Comparison of ENCODE assay signal across 46 mouse cellular contexts in genomic region chr3:67434011-67434410, GRCm38 (mm10). TPM values are rescaled to one million over a fixed set of nuclear protein-coding genes. Genes with fewer than 3 reads are reported as not detected.
"Had no signal": no experiment of that assay in that cellular context is flagged by ENCODE, and none has a peak within 500 bp of the region (broad histone marks: within the 10 kb centered on the region; RNA-seq: fewer than 3 reads in every experiment).

No protein-coding gene starts in this region.

- H3K4me3 ChIP-seq: limb, embryonic 10.5 days; limb, embryonic 12.5 days; limb, embryonic 13.5 days; limb, embryonic 15.5 days; liver, embryonic 13.5 days; liver, embryonic 15.5 days; lung, embryonic 15.5 days; megakaryocyte, embryonic 14.5 days; midbrain, embryonic 10.5 days; midbrain, embryonic 12.5 days; midbrain, embryonic 13.5 days; midbrain, embryonic 15.5 days; myocyte; neural tube, embryonic 12.5 days had no signal

- H3K27ac ChIP-seq: limb, embryonic 10.5 days; limb, embryonic 12.5 days; limb, embryonic 13.5 days; limb, embryonic 15.5 days; liver, embryonic 13.5 days; liver, embryonic 14.5 days; liver, embryonic 15.5 days; lung, embryonic 15.5 days; macrophage; midbrain, embryonic 10.5 days; midbrain, embryonic 12.5 days; midbrain, embryonic 13.5 days; midbrain, embryonic 15.5 days; neural tube, embryonic 12.5 days had no signal

- H3K27me3 ChIP-seq: limb, embryonic 12.5 days; limb, embryonic 13.5 days; limb, embryonic 15.5 days; liver, embryonic 13.5 days; liver, embryonic 15.5 days; lung, embryonic 15.5 days; megakaryocyte, embryonic 14.5 days; midbrain, embryonic 12.5 days; midbrain, embryonic 13.5 days; midbrain, embryonic 15.5 days; neural tube, embryonic 12.5 days had no signal

- H3K4me2 ChIP-seq: limb, embryonic 12.5 days; limb, embryonic 13.5 days; limb, embryonic 15.5 days; liver, embryonic 11.5 days; liver, embryonic 13.5 days; liver, embryonic 15.5 days; lung, embryonic 14.5 days; lung, embryonic 15.5 days; midbrain, embryonic 11.5 days; midbrain, embryonic 12.5 days; midbrain, embryonic 13.5 days; midbrain, embryonic 15.5 days; neural tube, embryonic 12.5 days had no signal

- H3K9me3 ChIP-seq: limb, embryonic 10.5 days; limb, embryonic 12.5 days; limb, embryonic 13.5 days; limb, embryonic 15.5 days; liver, embryonic 13.5 days; liver, embryonic 15.5 days; lung, embryonic 15.5 days; megakaryocyte, embryonic 14.5 days; midbrain, embryonic 10.5 days; midbrain, embryonic 12.5 days; midbrain, embryonic 13.5 days; midbrain, embryonic 15.5 days; neural tube, embryonic 12.5 days had no signal

- ATAC-seq: liver, postnatal 0 days; lung, postnatal 0 days; midbrain, embryonic 13.5 days; midbrain, embryonic 15.5 days; midbrain, embryonic 16.5 days had no signal

- DNase-seq: left cerebral cortex, postnatal 4 days; liver; liver, embryonic 13.5 days; liver, postnatal 0 days; lung, adult 18-20 months; lung, adult 2 months; lung, embryonic 14.5 days; lung, postnatal 10 days; lung, postnatal 14 days; lung, postnatal 36 days; lung, postnatal 4 days; midbrain, embryonic 14.5 days had no signal

- H3K9ac ChIP-seq: limb, embryonic 12.5 days; limb, embryonic 13.5 days; limb, embryonic 15.5 days; liver, embryonic 13.5 days; liver, embryonic 14.5 days; liver, embryonic 15.5 days; liver, postnatal 0 days; lung, embryonic 14.5 days; lung, embryonic 15.5 days; midbrain, embryonic 12.5 days; midbrain, embryonic 13.5 days; midbrain, embryonic 15.5 days; neural tube, embryonic 12.5 days had no signal

RNA-seq across cellular contexts. Expression of gene Gm17402, which starts 59.0 kb away (rescaled TPM):
- total RNA-seq: left cerebral cortex, adult 8-10 months; left cerebral cortex, postnatal 10 days; left cerebral cortex, postnatal 14 days; left cerebral cortex, postnatal 25 days; left cerebral cortex, postnatal 36 days; left cerebral cortex, postnatal 4 days; megakaryocyte progenitor cell, adult 5-6 weeks; megakaryocyte, adult 5-6 weeks; megakaryocyte-erythroid progenitor cell, adult 5-6 weeks; midbrain, postnatal 0 days; monocyte, adult 5-6 weeks had no signal
- polyA plus RNA-seq: limb, embryonic 10.5 days; limb, embryonic 11.5 days; limb, embryonic 12.5 days; limb, embryonic 13.5 days; limb, embryonic 14.5 days; limb, embryonic 15.5 days; liver, embryonic 11.5 days; liver, embryonic 13.5 days; liver, embryonic 14.5 days; liver, embryonic 15.5 days; liver, embryonic 16.5 days; liver, postnatal 0 days; lung, adult 2 months; lung, embryonic 14.5 days; lung, embryonic 15.5 days; lung, embryonic 16.5 days; lung, postnatal 0 days; macrophage; midbrain, embryonic 10.5 days; midbrain, embryonic 11.5 days; midbrain, embryonic 12.5 days; midbrain, embryonic 13.5 days; midbrain, embryonic 14.5 days; midbrain, embryonic 15.5 days; midbrain, embryonic 16.5 days; midbrain, postnatal 0 days; myocyte; neural tube, embryonic 11.5 days; neural tube, embryonic 12.5 days had no signal
